Mouse (Mus musculus): Measurements from ENCODE around the gene Plxdc1.

- TF ChIP-seq CTCF (conservative IDR thresholded peaks at IDR 0.05; ENCODE audit: low read length) = no peak
- no peak for TF ChIP-seq NANOG (IDR thresholded peaks at IDR 0.05; ENCODE audit: borderline replicate concordance, low read length)
Measured at GRCm38 (mm10) chr11:97949703-97950475, 36.4 kb downstream of the Plxdc1 start.

Measured in E14TG2a.4 (cell line).